Mouse (Mus musculus) forebrain, embryonic 14.5 days (tissue): ENCODE results near the gene Slc25a1. TPM values are rescaled to one million over a fixed set of nuclear protein-coding genes. Genes with fewer than 3 reads are reported as not detected.
A peak's percentile ranks its signal among the peaks of the same experiment; 100 is the strongest.

ENCODE experiments used
- ATAC-seq: fragments of 200-750 bp; cut with Nextera tagmentation; 2 replicates; pipeline ENCODE4 v1.8.0; 2017; ENCODE audit warnings: mild to moderate bottlenecking, moderate library complexity
- DNase-seq: peaks from one replicate; pipeline ENCODE4 v3.0.0-alpha.2; 2015; ENCODE audit warnings: low spot score
- H3K27ac ChIP-seq: fragments of 300-500 bp; sonication (generic); 2 replicates; pipeline ENCODE4 v1.5.1; 2014; ENCODE audit warnings: low read depth, mild to moderate bottlenecking, control low read depth, low read length, moderate library complexity
- H3K27me3 ChIP-seq: fragments of 300-500 bp; sonication (generic); replicated peaks from 2 replicates; pipeline ENCODE4 v1.6.1; 2014; ENCODE audit warnings: low read length, control low read depth, mixed read lengths; ENCODE audit not compliant: control insufficient read depth, insufficient read depth
- H3K36me3 ChIP-seq: fragments of 300-500 bp; sonication (generic); 2 replicates; pipeline ENCODE4 v1.6.1; 2014; ENCODE audit warnings: low read length, control low read depth; ENCODE audit not compliant: control insufficient read depth, insufficient read depth
- H3K4me1 ChIP-seq: fragments of 300-500 bp; sonication (generic); 2 replicates; pipeline ENCODE4 v1.6.1; 2014; ENCODE audit warnings: antibody characterized with exemption, low read length, control low read depth; ENCODE audit not compliant: control insufficient read depth, insufficient read depth
- H3K4me2 ChIP-seq: fragments of 300-500 bp; sonication (generic); 2 replicates; pipeline ENCODE4 v1.6.1; 2014; ENCODE audit warnings: mild to moderate bottlenecking, control low read depth, low read length
- H3K4me3 ChIP-seq: fragments of 300-500 bp; sonication (generic); 2 replicates; pipeline ENCODE4 v1.5.1; 2014; ENCODE audit warnings: low read depth, low read length, control low read depth
- H3K9ac ChIP-seq: fragments of 300-500 bp; sonication (generic); 2 replicates; pipeline ENCODE4 v1.6.1; 2014; ENCODE audit warnings: mild to moderate bottlenecking, low read length, control low read depth, moderate library complexity
- H3K9me3 ChIP-seq: fragments of 300-500 bp; sonication (generic); replicated peaks from 2 replicates; pipeline ENCODE4 v1.6.1; 2016; ENCODE audit warnings: low read length, control low read depth, mixed read lengths; ENCODE audit not compliant: control insufficient read depth
- WGBS: fragments of 180-500 bp; shearing (Covaris S2); extraction: QIAGEN DNeasy Blood & Tissue Kit; methylation state at CpG from one replicate; pipeline ENCODE4 v1.1.7; 2014; 5-methylcytosine and 5-hydroxymethylcytosine counted together
- polyA plus RNA-seq: library from polyadenylated mRNA; unstranded; fragments of >200 nt; fragmentation: Nextera tagmentation; extraction: Ambion mirVana; gene quantifications from 2 replicates; pipeline ENCODE4 v1.2.1, GENCODE M21; 2014

The Slc25a1 gene
- polyA plus RNA-seq, 1 experiment from 2014 or later, result 113 TPM

- Histone ChIP-seq H3K4me1 (peaks cover 16% of the 10 kb centered on the region), H3K27me3 (no peaks in the 10 kb centered on the region), H3K4me3 (peak overlapping the region; percentile 97), H3K9ac (peak overlapping the region; percentile 99), H3K36me3 (0 out of 2 replicates have a peak, but pooled peaks cover 6% of the 10 kb centered on the region), H3K4me2 (peak overlapping the region; percentile 95), H3K9me3 (no peaks in the 10 kb centered on the region), H3K27ac (no peak overlapping the region)
- WGBS, result 84% methylated on average over 6 of the region's 6 CpGs
- DNase-seq, result no peak
- no peak for ATAC-seq
These were observed 38.2 kb downstream of the Slc25a1 start for GRCm38 (mm10) chr16:17889689-17890341.

GRCm38 (mm10) chr16:17884116-17884515, 43.9 kb downstream of the Slc25a1 start:
- Histone ChIP-seq H3K4me2 (no peak overlapping the region), H3K27me3 (no peaks in the 10 kb centered on the region), H3K27ac (no peak overlapping the region), H3K4me3 (no peak overlapping the region), H3K9ac (no peak overlapping the region), H3K4me1 (peaks cover 2% of the 10 kb centered on the region; the same call in 1 of the 2 replicates), H3K36me3 (peaks cover 18% of the 10 kb centered on the region; the same call in 1 of the 2 replicates), H3K9me3 (no peaks in the 10 kb centered on the region)
- ATAC-seq, result no peak
- WGBS, result 95% methylated on average over 6 of the region's 6 CpGs
- no peak for DNase-seq

- DNase-seq, result no peak
These were observed 45.8 kb downstream of the Slc25a1 start for GRCm38 (mm10) chr16:17882196-17882595.

GRCm38 (mm10) chr16:17879571-17879970, 48.4 kb downstream of the Slc25a1 start:
- Histone ChIP-seq H3K4me3 (no peak overlapping the region), H3K36me3 (peaks cover 14% of the 10 kb centered on the region; the same call in 1 of the 2 replicates), H3K27me3 (no peaks in the 10 kb centered on the region), H3K9me3 (no peaks in the 10 kb centered on the region), H3K4me2 (no peak overlapping the region), H3K4me1 (no peaks in the 10 kb centered on the region), H3K27ac (no peak overlapping the region), H3K9ac (no peak overlapping the region)
- no peak for DNase-seq
- 96% methylated on average over 4 of the region's 4 CpGs for WGBS
- no peak for ATAC-seq

More at GRCm38 (mm10) chr16:17882196-17882595, 45.8 kb downstream of the Slc25a1 start:
- H3K4me2 ChIP-seq, result no peak overlapping the region
- ATAC-seq, result no peak
- H3K4me3 ChIP-seq, result no peak overlapping the region
- no peaks in the 10 kb centered on the region for H3K27me3 ChIP-seq
- H3K27ac ChIP-seq, result no peak overlapping the region
- H3K36me3 ChIP-seq, result peaks cover 20% of the 10 kb centered on the region; the same call in 1 of the 2 replicates
- H3K9me3 ChIP-seq, result no peaks in the 10 kb centered on the region
- peaks cover 2% of the 10 kb centered on the region; the same call in 1 of the 2 replicates for H3K4me1 ChIP-seq
- no peak overlapping the region for H3K9ac ChIP-seq

GRCm38 (mm10) chr16:17876096-17876495, 51.9 kb downstream of the Slc25a1 start:
- no peak for DNase-seq

More at GRCm38 (mm10) chr16:17876096-17876495, 51.9 kb downstream of the Slc25a1 start:
- Histone ChIP-seq H3K27ac (no peak overlapping the region), H3K36me3 (peaks cover 23% of the 10 kb centered on the region), H3K4me3 (no peak overlapping the region), H3K4me1 (no peaks in the 10 kb centered on the region), H3K9ac (no peak overlapping the region), H3K9me3 (no peaks in the 10 kb centered on the region), H3K4me2 (no peak overlapping the region), H3K27me3 (no peaks in the 10 kb centered on the region)
- WGBS, result 95% methylated on average over 1 of the region's 1 CpGs
- no peak for ATAC-seq

Other genes starting within 250 kb of the Slc25a1 start
- 23.4 and 31.8 TPM in 2 replicates for gene Med15, start 195.3 kb downstream of the Slc25a1 start, polyA plus RNA-seq
- gene Klhl22, start 168.6 kb downstream of the Slc25a1 start, polyA plus RNA-seq, result 68.2 and 71.9 TPM in 2 replicates
- 0.89 and 1.1 TPM in 2 replicates for gene Scarf2, start 130.9 kb downstream of the Slc25a1 start, polyA plus RNA-seq
- 1.0 and 1.5 TPM in 2 replicates for gene B830017H08Rik, start 95.1 kb downstream of the Slc25a1 start, polyA plus RNA-seq
- 4.0 and 5.0 TPM in 2 replicates for gene Car15, start 89.9 kb downstream of the Slc25a1 start, polyA plus RNA-seq
- gene Gm20518, start 36.5 kb downstream of the Slc25a1 start, polyA plus RNA-seq, result 0.26 and 0.38 TPM in 2 replicates
- 0.06 TPM in 1 of 2 replicates, not detected in the other for gene Tssk1, start 34.0 kb downstream of the Slc25a1 start, polyA plus RNA-seq
- gene Dgcr2, start 29.7 kb downstream of the Slc25a1 start, polyA plus RNA-seq, result 75.3 and 93.1 TPM in 2 replicates
- gene Tssk2, start 29.6 kb downstream of the Slc25a1 start, polyA plus RNA-seq, result 0.13 and 0.41 TPM in 2 replicates
- gene Ess2, start 16.9 kb downstream of the Slc25a1 start, polyA plus RNA-seq, result 43.5 and 46.1 TPM in 2 replicates
- gene Gsc2, start 13.2 kb downstream of the Slc25a1 start, polyA plus RNA-seq, result not detected in 2 replicates
- 0.32 TPM in 1 of 2 replicates, not detected in the other for gene Vpreb2, start 52.2 kb upstream of the Slc25a1 start, polyA plus RNA-seq
- 164 and 179 TPM in 2 replicates for gene Dgcr6, start 124.6 kb upstream of the Slc25a1 start, polyA plus RNA-seq
- 3.1 and 3.3 TPM in 2 replicates for gene Prodh, start 162.0 kb upstream of the Slc25a1 start, polyA plus RNA-seq
- gene Rtn4r, start 199.4 kb upstream of the Slc25a1 start, polyA plus RNA-seq, result 11.0 and 15.8 TPM in 2 replicates